Mouse (Mus musculus): ENCODE results near the gene Fam126a.

The Fam126a gene

DNA sequence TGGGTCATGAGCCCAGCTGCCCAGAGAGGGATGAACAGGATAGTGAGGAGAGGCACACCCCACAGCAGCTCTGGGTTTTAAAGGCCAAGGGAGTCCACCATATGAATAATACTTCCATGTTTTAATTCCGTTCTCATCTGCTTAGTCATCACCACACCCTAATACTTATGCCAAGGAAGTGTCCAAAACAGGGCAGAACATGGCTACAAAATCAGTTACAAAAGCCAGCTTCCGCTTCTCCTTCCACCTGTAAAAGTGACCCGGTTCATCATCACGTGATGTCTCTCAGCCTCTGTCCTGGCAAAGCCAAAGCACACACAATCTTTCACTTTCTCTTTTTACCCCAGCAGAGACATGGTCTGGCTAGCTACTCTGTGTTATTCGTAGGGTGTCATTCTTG is 8.9 kb upstream of the Fam126a start:
- DNase-seq = no peak

DNA sequence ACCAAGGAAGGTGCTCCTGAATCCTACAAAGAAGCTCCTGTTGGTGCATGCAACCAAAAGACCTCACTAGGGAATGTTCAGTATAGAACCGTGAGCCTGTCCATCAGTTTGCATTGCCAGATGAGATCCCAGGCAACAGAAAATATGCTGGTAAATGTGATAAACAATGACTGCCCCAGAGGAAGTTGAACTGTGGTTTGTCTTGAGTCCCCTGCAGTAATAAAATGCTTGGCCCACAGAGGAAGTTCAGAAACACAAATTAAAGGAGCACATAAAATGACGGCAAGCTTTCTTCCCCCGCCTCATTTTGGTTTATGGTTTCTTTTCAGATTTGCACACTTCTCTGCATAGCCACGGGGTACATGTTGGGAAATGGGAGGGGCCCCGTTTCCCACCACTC is 8.3 kb upstream of the Fam126a start:
- no peak for DNase-seq

DNA sequence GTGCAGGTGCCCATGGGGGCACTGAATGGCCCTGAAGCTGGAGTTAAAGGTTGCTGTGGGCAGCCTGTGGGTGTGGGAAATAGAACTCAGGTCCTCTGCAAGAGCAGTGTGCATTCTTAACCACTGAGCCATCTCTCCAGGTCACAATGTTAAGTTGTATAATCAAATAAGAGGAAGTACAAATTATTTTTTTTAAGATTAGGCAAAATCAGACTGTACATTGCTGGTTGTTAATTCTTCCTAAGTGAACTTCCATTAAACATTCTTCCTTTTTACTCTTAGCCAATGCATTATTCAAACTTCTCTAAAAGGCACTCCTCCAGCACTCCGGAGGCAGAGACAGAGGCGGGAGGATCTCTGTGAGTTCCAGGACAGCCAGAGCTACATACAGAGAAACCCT is 7.7 kb upstream of the Fam126a start:
- DNase-seq = no peak

DNA sequence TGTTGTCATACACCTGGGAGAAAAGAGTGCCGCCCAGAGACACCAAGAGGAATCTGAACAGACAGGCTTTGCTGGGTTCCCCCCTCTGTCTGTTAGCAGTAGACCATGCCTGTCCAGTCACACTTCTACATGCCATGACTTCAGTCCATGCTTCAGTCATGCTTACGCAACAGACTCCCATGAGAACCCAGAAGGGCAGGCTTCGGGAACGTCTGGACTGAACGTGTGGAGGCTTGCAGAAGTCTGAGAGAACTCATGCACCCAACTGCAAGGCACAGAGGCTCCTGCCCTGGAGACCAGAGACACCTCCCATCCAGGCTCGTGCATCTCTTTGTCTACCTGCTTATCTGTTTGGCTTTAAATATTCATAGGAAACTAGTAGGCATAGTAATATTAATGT is 6.2 kb upstream of the Fam126a start:
- DNase-seq = no peak

DNA sequence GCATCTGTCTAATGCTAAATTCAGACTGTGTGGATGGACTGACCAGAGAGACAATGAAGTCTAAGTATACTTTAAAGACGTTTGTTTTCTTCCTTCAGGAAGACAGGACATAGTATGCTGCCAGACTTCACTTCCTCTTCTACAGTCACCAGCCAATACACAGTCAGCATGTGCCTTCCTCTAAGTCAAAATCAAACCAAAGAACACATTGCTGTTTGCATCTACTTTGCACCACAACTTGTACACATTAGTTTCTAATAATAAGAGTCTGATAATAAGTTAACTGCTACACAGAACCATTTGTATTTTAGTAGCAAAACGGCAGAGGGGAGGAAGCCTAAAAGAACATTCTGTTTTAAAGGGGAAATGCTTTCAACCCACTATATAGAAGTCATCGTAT is 4.5 kb upstream of the Fam126a start:
- no peak for DNase-seq

DNA sequence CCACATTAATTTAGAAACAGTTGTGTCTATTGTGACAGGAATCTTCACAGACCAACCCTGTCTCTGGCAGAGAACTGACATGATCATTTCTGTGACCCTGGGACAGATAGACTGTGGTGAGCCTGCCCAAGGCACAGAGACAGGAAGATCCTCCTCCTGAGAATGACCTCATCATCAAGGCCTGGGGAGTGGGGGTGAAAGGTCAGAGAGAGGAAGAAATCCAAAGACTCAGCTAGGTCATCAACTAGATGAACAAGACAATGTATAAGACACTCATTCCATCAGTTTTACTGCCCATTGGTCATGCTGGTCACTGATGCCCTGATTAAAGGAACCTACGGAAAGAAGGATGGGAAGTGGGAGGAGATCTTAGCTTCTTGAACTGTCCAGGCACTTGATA is 3.6 kb upstream of the Fam126a start:
- DNase-seq = no peak

DNA sequence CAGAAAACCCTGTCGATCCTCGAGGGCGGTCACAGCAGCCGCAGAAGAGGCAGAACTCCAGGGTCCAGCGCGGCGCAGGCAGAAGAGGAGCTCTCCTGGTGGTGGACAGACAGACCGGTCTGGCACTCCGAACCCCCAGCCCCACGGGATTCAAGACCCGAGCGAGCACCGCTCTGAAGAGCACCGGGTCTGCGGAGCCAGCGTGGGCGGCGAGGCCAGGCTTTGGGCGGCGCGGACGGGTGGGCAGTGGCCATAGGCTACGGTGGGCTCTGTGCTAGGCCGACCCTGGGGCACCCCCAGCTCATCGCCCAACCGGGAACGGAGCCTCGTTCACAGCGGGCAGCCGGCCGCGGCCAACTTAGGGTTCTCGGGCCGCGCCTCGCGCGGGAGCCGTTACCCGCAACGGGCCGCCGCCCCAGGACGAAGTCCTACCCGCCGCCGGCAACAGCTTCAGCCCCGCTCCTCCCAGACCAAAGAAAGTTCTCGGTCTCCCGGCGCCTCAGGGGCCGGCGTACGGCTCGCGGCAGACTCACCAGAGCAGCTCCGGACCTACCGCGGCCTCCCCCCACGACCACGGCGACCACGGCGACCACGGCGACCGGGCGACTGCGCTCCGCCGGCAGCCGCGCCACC is 428 bp downstream of the Fam126a start:
- no peak for DNase-seq

DNA sequence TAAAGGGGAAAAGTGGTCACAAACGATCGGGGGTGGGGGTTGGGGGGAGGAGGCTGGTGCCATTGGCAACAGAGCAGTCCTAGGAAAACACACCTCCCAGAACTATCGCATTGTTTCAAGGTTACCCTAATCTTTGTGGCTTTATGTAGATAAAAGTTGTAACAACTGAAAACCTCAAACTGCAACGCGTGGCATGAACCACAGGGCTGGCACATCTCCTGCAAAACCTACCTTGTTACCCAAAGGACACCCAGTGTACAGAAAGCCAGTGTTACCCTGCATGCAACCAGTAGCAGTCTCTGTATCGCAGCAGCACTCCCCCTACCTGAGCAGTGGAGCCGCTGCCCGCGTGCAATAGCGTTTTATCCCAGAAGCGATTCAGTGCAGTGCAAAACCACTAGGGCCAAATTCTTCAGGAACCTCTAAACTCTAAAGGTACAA is 1.1 kb downstream of the Fam126a start:
- DNase-seq = peak; percentile 25

DNA sequence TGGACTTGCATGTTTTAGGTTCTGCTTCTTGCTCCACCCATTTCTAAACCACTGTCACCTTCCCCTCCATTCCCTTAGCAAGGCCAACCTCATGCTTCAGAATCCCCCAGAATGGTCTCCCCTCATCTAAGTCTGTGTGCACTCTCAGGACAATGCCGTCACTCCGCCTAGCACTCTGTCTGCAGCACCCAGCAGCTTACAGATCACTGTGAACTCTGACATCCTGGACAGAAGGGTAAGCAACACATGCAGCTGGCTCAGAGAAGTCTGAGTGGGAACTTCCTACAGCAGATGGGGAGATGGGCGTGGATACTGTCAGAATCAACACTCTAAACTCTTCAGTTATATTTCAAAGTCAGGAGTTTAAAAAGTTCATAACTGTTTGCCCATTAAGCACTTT is 5.5 kb downstream of the Fam126a start:
- no peak for DNase-seq

DNA sequence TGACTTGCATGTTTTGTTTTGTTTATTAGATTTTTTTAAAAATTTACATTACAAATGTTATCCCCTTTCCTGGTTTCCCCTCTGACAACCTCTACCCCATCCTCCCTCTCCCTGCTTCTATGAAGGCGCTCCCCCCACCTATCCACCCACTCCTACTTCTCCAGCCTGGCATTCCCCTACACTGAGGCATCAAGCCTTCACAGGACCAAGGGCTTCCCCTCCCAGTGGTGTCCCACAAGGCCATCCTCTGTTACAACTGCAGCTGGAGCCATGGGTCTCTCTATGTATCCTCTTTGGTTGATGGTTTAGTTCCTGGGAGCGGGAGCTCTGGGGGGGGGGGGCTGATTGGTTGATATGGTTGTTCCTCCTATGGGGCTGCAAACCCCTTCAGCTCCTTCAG is 7.3 kb downstream of the Fam126a start:
- DNase-seq = no peak

DNA sequence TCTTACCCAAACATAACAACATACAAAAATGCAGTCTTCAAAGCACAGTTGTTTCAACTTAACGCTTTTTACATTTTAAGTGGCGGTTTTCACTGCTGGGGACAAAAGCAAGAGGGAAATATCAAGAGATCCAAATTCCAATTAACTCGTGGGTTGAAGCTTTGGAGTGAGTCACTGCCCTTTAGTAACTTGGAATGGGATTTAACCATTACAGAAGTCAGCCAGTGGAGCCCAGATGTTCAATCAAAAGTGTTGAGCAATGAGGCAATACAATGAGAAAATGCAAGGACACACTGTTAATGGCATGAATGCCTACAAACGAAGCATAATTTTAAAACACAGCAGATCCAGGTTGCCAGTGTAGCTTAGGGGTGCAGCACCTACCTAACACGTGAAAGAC is 8.8 kb downstream of the Fam126a start:
- DNase-seq = no peak

DNA sequence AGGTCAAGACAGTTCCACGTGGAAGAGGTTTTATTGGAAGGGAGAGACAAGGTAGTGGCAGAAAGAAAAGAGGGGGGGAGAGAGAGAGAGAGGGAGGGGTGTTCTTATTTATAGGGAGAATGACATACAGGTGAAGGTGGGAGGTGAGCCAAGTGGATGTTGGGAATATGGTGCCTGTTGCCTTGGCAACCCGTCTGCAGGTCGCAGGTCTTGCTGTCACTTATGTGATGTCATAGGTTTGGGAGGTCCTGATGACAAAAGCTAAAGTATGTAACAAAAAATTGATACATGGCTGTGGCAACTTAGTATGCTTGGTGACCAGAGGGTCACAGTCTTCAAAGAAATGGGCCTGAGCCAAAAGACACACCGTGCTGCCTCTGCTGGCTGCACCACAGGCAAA is 10.1 kb downstream of the Fam126a start:
- DNase-seq = no peak

DNA sequence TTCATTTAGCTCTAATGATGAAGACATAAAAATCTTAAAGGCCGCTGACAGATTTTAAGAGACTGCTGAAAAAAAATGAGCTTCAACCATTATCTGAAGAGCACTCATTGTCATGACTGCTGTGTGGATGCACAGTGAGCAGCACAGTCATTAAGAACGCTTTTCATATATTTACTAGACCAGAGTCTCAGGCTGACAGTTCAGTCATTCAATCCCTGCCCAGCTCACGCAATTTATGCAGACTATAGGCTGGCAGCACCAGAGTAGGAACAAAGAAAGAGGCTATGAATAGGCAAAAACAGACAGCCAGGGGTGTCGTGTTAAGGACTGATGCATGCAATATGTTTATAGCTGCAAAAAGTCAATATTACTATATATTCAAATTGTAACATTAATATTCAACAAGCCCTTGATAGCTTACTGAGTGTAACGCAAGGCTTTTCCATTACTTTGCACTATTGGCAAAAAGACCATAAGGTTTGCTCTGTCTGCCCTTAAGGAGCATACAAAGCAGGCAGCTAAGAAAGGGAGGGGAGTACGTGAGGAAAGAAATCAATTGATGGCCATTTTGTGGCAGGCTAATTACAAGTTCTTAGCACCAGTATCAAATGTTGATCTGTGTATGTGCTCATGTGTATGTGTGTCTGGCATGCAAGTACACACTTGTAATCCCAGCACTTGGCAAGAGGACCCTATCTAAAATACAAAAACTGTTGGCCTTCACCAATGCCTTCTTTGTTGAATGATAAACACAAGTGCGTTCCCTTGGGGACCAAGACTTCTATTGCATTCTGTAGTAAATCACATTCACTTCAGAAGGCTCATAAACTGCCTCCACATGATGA is 10.9 kb downstream of the Fam126a start:
- DNase-seq = no peak

DNA sequence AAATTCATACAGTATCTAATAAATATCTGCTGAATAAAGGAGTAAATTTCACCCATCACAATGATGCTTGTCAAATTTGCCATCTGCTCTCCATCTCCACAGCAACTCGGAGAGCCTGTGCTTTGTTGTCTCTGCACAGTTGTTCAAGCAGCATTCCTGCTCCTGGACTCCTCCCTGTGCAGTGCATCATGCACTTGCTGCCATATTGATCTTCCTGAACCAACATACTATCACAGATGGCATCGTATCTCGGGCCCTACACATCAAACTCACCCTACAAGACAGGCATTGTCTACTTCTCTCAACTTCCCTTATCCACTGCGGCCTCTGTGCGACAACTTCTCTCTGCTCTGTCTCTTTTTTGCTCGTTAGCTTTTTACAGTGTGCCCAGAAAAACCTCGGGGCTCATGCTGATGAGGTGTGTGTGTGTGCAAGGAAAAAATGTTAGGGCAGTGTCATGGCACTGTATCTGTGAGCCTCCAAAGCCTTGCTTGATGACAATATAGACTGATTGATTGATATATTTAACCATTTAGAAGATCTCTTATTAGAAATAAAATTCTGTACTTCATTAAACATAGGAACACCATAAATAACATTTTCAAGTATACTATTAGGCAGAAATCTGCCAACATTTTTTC is 11.7 kb downstream of the Fam126a start:
- no peak for DNase-seq

DNA sequence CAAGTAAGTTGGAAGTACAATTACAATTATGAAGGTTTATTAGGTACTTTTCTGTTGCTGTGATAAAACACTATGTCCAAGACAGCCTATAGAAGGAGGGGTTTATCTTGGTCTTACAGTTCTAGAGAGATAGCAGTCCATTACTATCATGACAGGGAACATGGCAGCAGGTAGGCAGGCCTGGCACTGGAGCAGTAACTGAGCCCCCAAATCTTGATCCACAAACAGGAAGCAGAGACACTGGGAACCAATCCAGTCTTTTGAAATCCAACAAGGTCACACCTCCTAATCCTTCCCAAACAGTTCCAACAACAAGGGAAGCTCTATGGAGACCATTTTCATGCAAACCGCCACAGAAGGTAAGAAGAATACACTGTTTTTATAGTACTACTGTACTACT is 13.6 kb downstream of the Fam126a start:
- no peak for DNase-seq

DNA sequence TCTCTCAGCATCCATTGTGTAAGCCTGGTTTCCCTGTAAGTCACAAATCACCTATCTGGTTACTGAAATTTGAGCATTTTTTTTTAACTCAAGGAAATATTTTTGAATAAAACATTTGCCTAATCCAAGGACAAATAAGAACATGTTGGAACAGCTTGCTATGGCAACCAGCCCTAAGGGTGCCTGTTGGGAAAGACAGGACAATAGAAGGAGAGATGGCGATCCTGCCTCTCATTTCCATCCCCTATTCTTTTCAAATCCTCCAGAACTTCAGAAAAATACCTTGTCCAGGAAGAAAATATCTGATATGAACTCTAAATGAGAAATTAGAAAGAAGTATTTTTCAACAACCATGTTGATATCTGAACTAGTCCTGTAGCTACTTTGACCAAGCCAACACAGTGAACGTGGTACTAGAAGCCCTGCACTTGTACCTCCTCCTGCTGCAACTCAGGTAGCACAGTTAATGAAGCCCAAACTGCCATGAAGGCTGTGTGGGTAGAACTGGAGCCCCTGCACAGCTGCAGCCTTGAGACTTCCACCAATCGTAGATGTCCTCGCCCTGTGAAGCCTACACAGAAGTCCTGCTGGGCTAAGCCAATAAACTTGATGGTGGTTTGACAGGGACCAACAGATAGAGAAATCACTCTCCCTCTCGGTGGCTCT is 17.0 kb downstream of the Fam126a start:
- no peak for DNase-seq

DNA sequence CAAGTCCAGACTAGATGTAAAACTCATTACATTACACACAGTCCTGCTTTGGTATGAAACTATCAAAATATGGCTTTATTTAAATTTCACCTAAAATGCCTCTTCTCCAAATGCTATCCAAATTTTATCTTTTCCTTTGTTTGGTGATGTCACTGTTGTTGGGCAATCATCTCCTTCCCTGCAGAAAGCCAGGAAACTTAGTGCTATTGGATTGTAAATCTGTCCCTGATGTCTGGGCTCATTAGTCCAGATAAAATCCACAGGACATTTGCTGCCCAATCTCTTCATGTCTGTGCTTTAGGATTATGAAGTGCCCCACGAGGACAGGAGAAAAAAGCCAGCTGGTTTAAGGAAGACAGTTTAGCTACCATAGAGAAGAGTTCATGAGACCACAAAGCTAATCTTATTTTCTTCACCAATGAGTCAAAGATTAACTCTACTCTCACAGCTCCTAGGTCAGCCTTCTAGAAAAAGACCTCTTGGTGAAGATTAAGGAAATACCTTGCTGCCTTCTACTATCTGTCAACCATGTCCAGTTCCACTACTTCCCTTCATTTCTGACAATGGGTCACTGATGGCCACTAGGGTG is 31.3 kb downstream of the Fam126a start:
- DNase-seq = no peak

DNA sequence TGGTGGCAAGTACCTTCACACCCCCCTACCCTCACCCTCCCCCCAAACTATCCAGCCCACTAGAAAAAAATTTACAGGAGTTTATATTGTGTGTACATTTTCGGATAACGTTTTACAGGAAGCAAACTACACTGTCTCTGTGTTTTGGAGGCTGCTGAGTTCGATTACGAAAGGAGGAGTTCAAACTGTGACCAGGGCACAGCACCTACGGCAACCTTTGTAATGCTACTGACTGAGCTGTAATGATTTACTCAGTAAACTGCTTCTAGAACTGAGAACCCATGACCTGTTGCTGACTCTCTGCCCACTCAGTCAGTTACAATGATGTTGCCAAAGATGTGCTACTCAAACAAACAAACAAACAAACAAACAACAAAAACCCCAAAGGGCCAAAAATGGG is 34.5 kb downstream of the Fam126a start:
- DNase-seq = no peak

DNA sequence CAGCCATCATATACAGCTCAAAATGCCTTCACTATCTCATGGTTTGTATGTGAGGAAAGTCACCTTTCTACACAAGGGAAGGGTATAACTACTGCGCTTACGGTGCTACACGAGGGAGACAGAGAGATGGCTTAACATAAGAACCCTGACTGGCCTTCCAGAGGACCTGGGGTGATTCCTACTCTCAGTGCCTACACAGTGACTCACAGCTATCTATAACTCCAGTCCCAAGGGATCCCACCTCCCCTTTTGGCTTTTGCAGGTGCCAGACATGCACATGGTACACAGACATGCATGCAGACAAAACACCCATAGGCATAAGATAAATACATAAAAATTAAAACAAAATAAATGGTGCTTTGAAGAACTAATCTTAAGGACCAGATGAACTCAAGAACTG is 35.6 kb downstream of the Fam126a start:
- DNase-seq = no peak

DNA sequence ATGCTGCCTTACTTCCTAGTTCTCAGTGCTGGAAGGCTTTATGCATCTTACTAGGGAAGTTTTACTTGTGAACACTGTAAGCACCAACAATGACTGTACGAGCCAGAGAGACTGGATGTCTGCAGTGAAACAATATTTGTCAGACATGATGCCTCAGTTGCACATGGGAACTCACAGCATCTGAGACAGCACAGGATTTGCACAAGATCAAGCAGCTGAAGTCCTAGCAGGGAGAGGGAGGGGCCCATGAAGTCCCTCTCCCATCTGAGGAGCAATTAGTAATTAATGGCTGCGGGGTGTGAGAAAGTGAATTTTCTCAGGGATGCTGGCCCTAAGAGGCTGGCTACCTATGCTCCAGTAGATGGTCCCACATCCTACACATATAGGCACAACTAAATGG is 36.3 kb downstream of the Fam126a start:
- no peak for DNase-seq

DNA sequence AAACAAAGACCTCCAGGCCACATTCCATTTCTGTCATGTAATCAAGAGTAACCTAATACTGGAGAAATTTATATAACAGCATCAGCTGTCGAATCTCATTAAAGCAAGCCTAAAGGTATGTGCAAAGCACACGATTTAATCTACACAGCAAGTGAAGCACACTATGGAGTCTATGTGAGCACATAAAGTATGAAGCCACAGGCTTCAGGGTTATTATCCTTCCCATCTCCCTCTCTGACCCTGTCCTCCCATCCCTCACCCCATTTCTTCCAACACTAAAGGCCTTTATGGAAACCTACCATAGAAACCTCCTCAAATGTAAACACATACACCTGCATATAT is 37.0 kb downstream of the Fam126a start:
- DNase-seq = no peak

DNA sequence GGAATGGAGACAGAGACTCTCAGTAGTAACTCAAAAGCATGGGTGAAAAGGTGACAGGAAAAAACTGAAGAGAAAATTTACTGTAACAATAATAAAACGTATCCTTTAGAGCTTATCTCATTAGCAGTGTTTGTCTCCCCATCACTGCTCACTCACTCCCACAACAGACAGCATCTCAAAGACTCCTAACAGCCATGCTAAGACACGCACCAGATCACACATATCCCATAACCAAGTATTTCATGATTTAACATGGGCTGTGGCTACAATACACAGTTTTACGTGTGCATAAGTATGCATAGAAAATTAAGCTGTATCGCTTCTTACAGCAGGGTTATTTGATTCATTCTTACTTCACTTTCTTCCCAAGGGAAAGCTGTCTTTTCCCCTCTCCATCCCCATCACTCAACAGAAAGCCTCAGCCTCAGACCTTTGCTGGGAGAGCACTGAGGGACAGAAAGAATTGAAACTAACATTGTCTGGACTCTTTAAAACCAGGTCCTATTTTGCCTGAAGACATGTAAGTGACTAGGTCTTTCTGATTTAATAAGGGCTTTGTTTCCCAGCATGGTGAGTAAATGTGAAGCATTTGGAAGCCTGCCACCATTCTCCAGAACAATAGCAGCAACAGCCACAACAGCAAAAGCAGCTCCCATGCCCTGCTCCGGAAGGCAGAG is 37.5 kb downstream of the Fam126a start:
- DNase-seq = peak; percentile 6

DNA sequence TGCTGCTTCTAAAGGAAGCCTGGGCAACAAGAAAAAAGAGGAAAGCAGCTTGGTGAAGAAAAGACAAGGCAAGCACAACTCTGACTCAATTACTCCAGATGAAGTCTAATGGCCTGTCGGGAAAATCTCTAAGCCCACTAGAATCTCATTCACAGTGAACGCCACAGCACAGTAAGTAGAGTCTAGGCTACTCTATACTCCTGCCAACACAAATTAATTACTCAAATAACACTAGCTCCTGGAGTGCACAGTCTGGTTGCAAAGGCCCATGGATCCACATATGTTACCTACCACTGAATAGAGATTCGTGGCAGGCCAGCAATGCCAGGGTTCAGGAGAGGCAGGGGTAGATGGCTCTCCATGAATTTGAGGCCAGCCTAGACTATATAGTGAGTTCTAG is 40.5 kb downstream of the Fam126a start:
- no peak for DNase-seq
